Mouse (Mus musculus) NIH3T3 (cell line): ENCODE results near the gene Fsd1l.

Experiments used
- DNase-seq: peaks from one replicate; pipeline ENCODE4 v3.0.0-alpha.2; 2012; ENCODE audit warnings: low read depth

Fsd1l gene

GRCm38 (mm10) chr4:53631316-53632010 lies at the start of gene Fsd1l:
Gene Fsd1l, plus strand, starts transcription at chr4:53631471.
- DNase-seq: peak; percentile 69

- peak; percentile 2 for DNase-seq
Observed at GRCm38 (mm10) chr4:53587676-53588075, 43.6 kb upstream of the Fsd1l start.

GRCm38 (mm10) chr4:53588936-53589335 lies 42.3 kb upstream of the Fsd1l start:
- DNase-seq: no peak

- no peak for DNase-seq
Observed at GRCm38 (mm10) chr4:53589466-53589865, 41.8 kb upstream of the Fsd1l start.

- DNase-seq: no peak
Observed at GRCm38 (mm10) chr4:53590163-53590562, 41.1 kb upstream of the Fsd1l start.

GRCm38 (mm10) chr4:53590691-53591447 lies 40.4 kb upstream of the Fsd1l start:
- DNase-seq: no peak

GRCm38 (mm10) chr4:53591536-53591935 lies 39.7 kb upstream of the Fsd1l start:
- no peak for DNase-seq

- DNase-seq: no peak
Observed at GRCm38 (mm10) chr4:53591941-53592340, 39.3 kb upstream of the Fsd1l start.

GRCm38 (mm10) chr4:53592386-53592785 lies 38.9 kb upstream of the Fsd1l start:
- no peak for DNase-seq

- peak; percentile 79 for DNase-seq
Observed at GRCm38 (mm10) chr4:53594204-53594603, 37.1 kb upstream of the Fsd1l start.

GRCm38 (mm10) chr4:53595246-53596062 lies 35.8 kb upstream of the Fsd1l start:
- DNase-seq: no peak

- DNase-seq: no peak
Observed at GRCm38 (mm10) chr4:53596063-53596895, 35.0 kb upstream of the Fsd1l start.

GRCm38 (mm10) chr4:53600462-53600861 lies 30.8 kb upstream of the Fsd1l start:
- DNase-seq: peak; percentile 25

- DNase-seq: no peak
Observed at GRCm38 (mm10) chr4:53614576-53615225, 16.6 kb upstream of the Fsd1l start.

GRCm38 (mm10) chr4:53617968-53618367 lies 13.3 kb upstream of the Fsd1l start:
- no peak for DNase-seq

- no peak for DNase-seq
Observed at GRCm38 (mm10) chr4:53620104-53620503, 11.2 kb upstream of the Fsd1l start.

GRCm38 (mm10) chr4:53621084-53621483 lies 10.2 kb upstream of the Fsd1l start:
- no peak for DNase-seq

- DNase-seq: no peak
Observed at GRCm38 (mm10) chr4:53621490-53621889, 9.8 kb upstream of the Fsd1l start.

GRCm38 (mm10) chr4:53623711-53624110 lies 7.6 kb upstream of the Fsd1l start:
- no peak for DNase-seq

- no peak for DNase-seq
Observed at GRCm38 (mm10) chr4:53624816-53625215, 6.5 kb upstream of the Fsd1l start.

GRCm38 (mm10) chr4:53625263-53625662 lies 6.0 kb upstream of the Fsd1l start:
- DNase-seq: no peak
